Mouse (Mus musculus): ENCODE measurements around the gene Psmb2.

DNA sequence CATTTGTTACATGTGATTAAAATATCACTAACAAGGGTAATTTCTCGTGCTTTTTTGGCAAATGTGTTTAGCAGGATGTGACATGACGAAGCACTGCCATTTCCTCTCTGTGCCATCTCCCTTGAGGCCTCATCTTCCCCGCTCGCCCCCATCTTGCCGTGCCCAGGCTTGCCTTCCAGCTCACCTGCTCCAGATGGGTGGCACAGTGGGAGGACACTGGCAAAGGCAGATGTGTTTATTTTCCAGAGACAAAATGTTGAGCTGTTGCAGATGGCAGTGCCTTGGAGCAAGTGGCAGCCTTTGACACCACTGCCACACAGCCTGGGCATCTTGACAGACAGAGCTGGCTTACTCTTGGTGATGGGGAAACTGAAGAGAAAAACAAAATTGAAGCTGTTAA, 15.6 kb downstream of the Psmb2 start:
- TF ChIP-seq CTCF (IDR thresholded peaks at IDR 0.05; ENCODE audit: low read depth, low read length) (no peak), GATA1 (IDR thresholded peaks at IDR 0.05; ENCODE audit: borderline replicate concordance, low read length) (no peak), TAL1 (conservative IDR thresholded peaks at IDR 0.05; ENCODE audit: low read depth, low read length) (no peak), POLR2AphosphoS5 (IDR thresholded peaks at IDR 0.05; ENCODE audit: insufficient replicate concordance, low read depth, low read length) (no peak)

All from G1E (cell line).